Mouse (Mus musculus): Measurements from ENCODE around the gene Hlx.

Hlx gene

DNA sequence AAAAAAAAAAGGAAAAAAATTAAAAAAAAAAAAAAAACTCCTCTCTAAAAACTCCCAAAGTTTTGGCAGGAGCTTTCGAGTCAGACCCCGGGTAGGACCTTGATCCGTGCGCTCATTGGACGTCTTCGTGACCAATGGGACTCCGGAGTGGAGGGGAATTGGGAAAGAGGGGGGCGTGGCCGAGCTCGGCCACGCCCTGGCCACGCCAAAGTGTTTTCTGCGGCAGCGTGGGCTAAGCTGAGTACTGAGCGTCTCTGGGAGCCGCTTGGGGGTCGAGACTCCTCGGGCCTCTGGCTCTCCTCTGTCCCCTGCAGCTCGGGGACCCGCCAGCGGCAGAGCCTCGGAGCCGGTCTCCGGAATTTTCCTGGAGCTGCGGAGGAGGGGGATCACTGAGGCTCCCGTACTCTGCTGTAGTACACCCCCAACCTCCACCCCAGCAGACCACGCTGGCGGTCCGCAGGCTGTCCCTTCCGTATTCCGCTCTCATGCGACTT, at the start of gene Hlx:
Hlx (minus strand) TSS at position 64 of the 494 bp plus-strand sequence.
- DNase-seq, result peak; percentile 45 to 48

DNA sequence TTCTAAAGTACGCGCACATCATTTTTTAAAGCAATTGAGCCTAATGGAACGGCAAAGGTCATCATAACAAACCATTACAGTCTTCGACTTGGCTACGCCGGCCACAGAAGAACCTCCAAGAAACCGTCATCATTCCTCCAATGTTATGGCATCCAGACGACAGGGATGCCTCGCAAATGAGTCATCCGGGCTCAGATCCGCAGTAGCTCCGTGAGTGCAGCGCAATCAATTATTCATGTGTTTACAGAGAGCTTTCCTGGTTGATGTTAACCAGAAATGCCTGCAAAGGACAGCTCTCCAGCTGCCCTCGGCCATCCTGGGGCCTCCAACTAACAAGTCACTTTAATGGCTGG, 49.7 kb upstream of the Hlx start:
- no peak for DNase-seq

DNA sequence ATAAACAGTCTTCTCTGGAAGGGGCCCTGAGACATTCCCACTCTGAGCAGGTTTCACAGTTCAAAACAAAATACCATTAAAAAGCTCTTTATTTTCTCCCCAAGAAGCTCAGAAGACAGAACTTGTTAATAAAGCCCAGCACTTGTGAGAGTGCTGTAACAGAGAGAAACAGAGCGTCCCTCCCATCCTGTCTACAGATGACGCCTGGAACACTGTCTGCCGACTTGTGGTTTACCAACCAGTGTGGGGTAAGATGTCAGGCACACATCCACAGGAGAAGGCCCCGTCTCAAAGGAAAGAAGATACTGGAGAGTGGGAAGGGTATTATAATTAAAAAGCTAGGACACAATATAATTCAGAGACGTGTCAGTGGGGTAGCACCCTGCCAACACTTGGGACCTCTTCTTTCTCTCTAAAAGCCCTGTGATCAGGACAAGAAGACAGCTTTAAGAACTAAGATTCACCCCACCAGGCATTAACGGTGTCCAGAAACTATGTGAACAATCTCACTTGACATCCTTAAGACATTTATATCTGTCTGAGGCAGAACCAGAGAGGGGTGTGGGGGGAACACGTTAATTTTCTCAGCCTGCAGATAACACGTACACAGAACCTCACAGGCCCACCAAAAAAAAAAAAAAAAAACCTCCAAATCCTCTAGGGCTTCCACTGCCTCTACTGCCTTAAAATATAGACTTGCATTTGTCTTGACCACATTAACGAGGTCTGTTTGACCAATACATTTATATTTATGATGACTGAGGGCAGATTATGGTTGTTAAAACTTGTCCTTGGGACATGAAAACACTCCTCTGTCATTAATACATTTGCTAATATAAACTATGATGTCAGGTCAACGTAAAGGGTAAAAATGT, 49.1 kb upstream of the Hlx start:
- no peak for DNase-seq

- no peak for DNase-seq
Observed at GRCm38 (mm10) chr1:184778157-184778556, 45.7 kb upstream of the Hlx start.

- DNase-seq, result no peak
Observed at GRCm38 (mm10) chr1:184777061-184777795, 44.8 kb upstream of the Hlx start.

DNA sequence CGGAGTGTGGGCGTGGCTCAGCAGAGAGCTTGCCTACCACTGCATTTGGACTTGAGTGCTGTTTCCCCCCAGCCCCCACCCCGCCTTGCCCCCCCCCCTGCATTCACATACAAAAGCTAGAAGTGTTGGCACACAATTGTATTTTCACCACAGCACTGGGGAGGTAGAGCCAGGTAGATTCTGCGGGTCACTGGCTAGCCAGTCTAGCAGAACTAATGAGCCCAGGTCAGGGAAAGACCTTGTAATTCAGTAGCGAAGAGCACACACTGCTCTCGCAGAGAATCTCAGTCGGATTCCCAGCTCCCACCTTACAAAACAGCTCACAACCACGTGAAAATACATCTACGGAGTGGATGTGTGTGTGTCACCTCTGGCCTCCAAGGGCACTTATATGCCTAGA, 42.9 kb upstream of the Hlx start:
- DNase-seq, result no peak

DNA sequence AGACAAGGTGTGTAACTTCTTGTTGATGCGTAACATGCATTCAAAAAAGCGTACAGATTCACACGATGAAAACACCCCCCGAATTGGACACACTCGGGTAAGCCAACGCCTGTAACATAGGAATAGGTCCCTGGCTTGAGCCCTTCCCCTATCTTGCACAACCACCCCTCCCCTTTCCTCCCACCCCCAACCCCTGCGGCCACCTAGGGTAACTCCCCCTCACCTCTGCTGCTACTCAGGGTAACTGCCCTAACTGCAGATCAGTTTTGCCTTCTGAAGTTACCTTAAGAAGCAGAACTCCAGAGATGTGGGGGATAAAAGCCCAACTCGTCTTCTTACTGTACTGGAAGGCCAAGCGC, 39.5 kb upstream of the Hlx start:
- no peak for DNase-seq

GRCm38 (mm10) chr1:184771202-184771890, 38.9 kb upstream of the Hlx start:
- peak; percentile 33 to 71 for DNase-seq

GRCm38 (mm10) chr1:184763866-184764265, 31.4 kb upstream of the Hlx start:
- DNase-seq, result no peak

GRCm38 (mm10) chr1:184762941-184763340, 30.5 kb upstream of the Hlx start:
- no peak for DNase-seq

DNA sequence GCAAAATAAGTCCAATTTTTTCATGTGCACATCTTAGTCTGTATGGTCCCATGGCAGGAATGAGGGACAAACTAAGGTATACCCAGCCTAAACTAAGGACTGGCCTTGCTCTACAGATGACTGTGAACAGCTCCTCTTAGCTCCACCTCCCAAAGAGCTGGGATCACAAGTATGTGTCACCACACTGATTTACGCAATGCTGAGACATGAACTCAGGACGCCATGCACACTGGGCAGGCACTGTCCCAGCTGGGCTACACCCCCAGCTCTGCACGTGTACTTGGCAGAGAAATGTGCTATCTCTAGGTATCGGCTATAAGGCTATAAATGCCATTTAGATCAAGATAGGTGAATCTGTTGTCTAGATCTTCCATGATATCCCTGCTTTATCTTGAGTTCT, 29.6 kb upstream of the Hlx start:
- no peak for DNase-seq

DNA sequence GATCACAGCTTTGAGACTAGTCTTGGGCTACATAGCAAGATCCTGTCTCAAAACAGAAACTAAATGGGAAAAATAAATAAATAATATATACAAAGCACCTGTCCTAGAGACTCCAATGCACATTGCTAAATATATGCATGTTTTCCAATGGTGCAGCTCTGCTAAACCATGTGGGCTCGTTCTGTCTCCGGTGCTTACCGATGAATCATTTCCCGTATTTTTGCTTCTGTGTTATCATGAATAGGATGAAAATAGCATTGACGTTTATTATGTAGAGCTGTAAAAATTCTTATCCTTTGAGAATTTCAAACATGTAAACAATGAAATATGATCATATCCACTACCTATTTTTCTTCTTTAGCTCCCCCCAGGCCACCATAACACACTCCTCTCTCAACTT, 20.3 kb upstream of the Hlx start:
- no peak for DNase-seq

DNA sequence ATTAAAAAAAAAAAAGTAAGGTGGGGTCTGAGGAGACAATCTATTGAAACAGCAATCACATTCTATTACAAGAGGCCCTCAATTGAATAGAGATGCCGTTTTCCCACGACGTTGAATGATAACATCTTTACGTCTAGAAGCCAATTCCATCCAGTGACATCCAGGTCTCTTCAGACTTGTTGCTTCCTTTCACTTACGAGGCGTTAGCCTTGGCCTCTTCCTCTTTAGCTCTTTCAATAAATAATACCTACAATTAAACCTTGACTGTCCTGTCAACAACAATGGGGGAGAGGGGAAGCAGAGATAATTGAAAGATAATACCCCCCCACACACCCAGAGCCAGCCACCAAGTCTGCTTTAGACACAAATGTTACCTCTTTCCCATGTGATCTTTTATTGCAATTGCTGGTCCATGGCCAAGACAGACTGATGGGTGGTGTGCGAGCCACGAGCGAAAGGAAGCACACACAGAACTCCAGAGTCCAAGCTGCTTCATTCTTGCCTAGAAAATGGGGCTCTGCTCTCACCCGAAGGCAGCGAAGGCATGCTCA, 17.8 kb upstream of the Hlx start:
- no peak for DNase-seq

DNA sequence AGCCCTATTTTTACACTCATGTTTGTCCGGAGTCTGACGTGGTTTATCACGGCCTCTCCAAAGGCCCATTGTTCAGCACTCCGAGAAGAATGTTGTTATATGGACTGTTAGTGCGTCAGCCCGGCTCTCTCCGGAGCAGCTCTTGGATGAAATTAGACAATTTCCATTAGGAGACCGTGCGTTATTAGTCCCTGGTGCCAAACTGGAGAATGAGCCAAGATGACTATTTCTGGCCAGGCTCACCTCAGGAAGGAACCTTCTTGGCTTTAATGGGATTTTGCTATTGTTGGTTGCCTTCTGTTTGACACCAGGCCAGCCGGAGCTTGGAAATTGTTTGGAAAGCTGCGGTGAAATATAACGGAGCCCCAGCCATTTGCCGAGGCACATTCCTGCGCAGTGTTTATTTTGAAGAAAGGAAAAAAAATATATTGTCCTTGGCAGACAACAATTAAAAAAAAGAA, 16.3 kb upstream of the Hlx start:
- DNase-seq, result no peak

GRCm38 (mm10) chr1:184737876-184738479, 5.6 kb upstream of the Hlx start:
- peak; percentile 38 to 57 for DNase-seq

DNA sequence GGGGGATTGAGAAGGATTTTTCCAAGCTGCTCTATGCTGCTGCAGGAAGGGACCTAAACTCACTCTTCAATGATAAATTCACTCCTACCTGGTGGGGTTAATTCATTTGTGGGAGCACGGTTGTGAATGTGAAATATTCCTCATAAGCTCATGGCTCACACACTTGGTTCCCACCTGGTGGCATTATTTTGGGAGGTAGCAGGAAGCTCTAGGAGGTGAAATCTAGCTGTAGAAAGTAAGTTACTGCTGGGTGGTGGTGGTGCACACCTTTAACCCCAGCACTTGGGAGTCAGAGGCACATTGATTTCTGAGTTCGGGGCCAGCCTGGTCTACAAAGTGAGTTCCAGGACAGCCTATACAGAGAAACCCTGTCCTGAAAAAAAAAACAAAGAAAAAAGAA, 4.8 kb upstream of the Hlx start:
- no peak for DNase-seq

GRCm38 (mm10) chr1:184736260-184736659, 3.8 kb upstream of the Hlx start:
- DNase-seq, result no peak

- peak in 1 of 2 experiments; percentile 24 for DNase-seq
Observed at GRCm38 (mm10) chr1:184734991-184735920, 2.8 kb upstream of the Hlx start.

- DNase-seq, result peak in 1 of 2 experiments; percentile 32
Observed at GRCm38 (mm10) chr1:184734067-184734830, 1.8 kb upstream of the Hlx start.

- DNase-seq, result peak; percentile 32 to 38
Observed at GRCm38 (mm10) chr1:184733300-184734066, 1.1 kb upstream of the Hlx start.

Data from spleen, adult 18-20 months (tissue).